Mouse (Mus musculus): ENCODE measurements around the gene Kbtbd6. TPM values are rescaled to one million over a fixed set of nuclear protein-coding genes. Genes with fewer than 3 reads are reported as not detected.

Gene Kbtbd6
- polyA plus RNA-seq, 1 experiment from 2014 or later: 2.8 TPM

DNA sequence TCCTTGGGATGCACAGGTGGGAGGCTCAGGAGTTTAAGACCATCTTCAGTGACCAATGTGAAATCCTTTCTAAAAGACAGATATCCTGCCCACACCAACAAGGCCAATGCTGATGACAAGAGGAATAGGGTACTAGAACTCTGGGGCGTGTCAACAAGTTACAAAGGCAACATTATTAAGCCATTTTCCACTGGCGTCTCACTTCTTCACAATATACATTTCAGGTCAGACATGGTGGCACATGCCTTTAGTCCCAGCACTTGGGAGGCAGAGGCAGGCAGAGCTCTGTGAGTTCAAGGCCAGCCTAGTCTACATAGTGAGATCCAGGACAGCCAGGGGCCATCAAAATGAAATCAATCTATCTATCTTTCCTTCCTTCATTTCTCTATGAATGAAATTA, 21.7 kb downstream of the Kbtbd6 start:
- Histone ChIP-seq H3K27me3 (replicated peaks; ENCODE audit: control insufficient read depth, insufficient read depth, low read length) (no peaks in the 10 kb centered on the region), H3K4me3 (replicated peaks; ENCODE audit: low read length) (no peak overlapping the region), H3K4me1 (replicated peaks; ENCODE audit: control insufficient read depth, insufficient read depth, low read length) (0 out of 2 replicates have a peak, but pooled peaks cover 2% of the 10 kb centered on the region), H3K9ac (replicated peaks; ENCODE audit: low read depth, low read length) (no peak overlapping the region), H3K27ac (ENCODE audit: low read length) (no peak overlapping the region), H3K4me2 (ENCODE audit: low read length) (no peak overlapping the region), H3K9me3 (ENCODE audit: control insufficient read depth, low read length) (no peaks in the 10 kb centered on the region), H3K36me3 (ENCODE audit: control insufficient read depth, insufficient read depth) (peaks cover 42% of the 10 kb centered on the region)
- 93% methylated on average over 2 of the region's 2 CpGs for WGBS
- no peak for ATAC-seq

DNA sequence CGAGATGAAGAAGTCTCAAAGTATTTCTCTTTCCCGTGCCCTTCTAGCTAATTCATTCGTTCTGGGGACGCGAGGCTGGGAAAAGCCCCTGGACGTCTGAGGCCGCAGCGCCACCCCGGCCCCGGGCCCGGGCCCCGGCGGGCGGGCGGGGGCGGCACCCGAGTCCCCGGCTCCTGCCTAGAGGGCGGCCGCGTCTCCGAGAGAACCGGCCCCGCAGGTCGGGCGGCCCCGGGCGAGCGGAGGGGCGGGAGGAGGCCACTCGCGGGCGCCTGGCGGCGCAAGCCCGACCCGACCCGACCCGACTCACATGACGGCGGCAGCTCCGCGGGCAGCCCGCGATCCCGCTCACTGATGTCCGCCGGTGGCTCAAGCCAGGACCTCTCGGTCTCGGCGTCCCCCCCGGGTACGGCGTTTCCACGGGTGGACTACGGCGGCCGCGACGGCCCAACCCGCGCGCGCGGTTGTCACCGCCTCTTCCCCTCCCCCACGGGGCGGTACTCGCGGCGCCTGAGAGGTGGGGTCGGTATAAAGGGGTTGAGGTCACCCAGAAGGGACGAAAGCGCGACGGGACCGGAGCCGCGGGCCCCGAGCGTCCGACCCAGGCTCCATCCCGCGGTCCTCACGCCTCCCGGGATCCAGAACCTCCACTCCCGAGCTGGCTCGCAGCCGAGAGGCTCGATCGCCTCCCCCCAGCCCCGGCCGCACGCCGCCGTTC, 29.1 kb downstream of the Kbtbd6 start, which contains the start of gene Elf1:
Gene Elf1, plus strand, starts transcription at position 571 of the 715 bp plus-strand sequence.
- ATAC-seq: peak; percentile 76
- H3K4me3 ChIP-seq (replicated peaks; ENCODE audit: low read length): peak within 1 kb of the TSS; percentile 99
- WGBS: under 1% methylated on average over 87 of the region's 96 CpGs
- peaks cover 25% of the 10 kb centered on the region for H3K4me1 ChIP-seq (replicated peaks; ENCODE audit: control insufficient read depth, insufficient read depth, low read length)
- H3K36me3 ChIP-seq (ENCODE audit: control insufficient read depth, insufficient read depth): peaks cover 4% of the 10 kb centered on the region
- H3K27ac ChIP-seq (ENCODE audit: low read length): peak within 1 kb of the TSS; percentile 100
- no peaks in the 10 kb centered on the region for H3K27me3 ChIP-seq (replicated peaks; ENCODE audit: control insufficient read depth, insufficient read depth, low read length)
- no peaks in the 10 kb centered on the region for H3K9me3 ChIP-seq (ENCODE audit: control insufficient read depth, low read length)
- H3K4me2 ChIP-seq (ENCODE audit: low read length): peak within 1 kb of the TSS; percentile 74
- peak within 1 kb of the TSS; percentile 96 for H3K9ac ChIP-seq (replicated peaks; ENCODE audit: low read depth, low read length)

DNA sequence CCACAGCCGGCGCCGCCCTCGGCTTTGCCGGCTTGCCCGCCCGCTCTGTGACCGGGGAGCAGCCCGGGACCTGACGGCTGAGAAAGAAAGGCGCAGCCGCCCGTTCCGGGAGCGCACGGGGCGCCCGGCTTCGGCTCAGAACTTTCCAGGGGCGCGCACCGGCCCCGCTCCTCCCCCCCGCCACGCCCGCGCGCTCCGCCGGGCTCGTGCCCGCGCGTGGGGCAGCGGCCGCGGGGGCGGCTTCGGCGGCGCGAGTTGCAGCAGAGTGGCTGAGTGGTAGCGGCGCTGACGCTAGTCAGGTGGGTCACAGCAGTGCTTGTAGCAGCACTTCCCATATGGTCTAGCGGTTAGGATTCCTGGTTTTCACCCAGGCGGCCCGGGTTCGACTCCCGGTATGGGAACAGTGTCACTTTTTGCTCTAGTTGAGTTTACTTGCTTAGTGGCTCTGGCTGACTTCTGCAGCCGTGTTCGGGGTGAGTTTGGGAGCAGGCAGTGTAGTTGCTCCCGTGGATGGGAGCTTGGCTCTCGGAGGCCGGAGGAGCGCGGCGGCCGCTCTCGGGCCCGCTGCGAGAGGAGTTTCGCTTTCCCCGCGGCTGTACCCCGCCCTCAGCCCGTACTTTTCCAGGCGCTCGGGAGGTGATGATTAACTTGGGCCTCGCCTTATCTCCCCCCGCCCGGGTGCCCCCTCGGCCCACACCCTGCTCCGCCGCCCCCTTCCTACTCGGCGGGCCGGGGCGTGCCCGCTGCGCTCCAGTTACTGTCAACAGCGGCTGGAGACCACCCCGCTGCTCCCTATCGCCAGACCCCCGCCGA, 29.9 kb downstream of the Kbtbd6 start, which contains the start of gene Wbp4:
Gene Wbp4, minus strand, starts transcription at position 182 of the 813 bp plus-strand sequence.
- peak within 1 kb of the TSS; percentile 100 for H3K27ac ChIP-seq (ENCODE audit: low read length)
- no peaks in the 10 kb centered on the region for H3K27me3 ChIP-seq (replicated peaks; ENCODE audit: control insufficient read depth, insufficient read depth, low read length)
- H3K36me3 ChIP-seq (ENCODE audit: control insufficient read depth, insufficient read depth): peaks cover 4% of the 10 kb centered on the region
- H3K4me1 ChIP-seq (replicated peaks; ENCODE audit: control insufficient read depth, insufficient read depth, low read length): peaks cover 27% of the 10 kb centered on the region
- peak; percentile 95 for ATAC-seq
- peak within 1 kb of the TSS; percentile 74 for H3K4me2 ChIP-seq (ENCODE audit: low read length)
- peak within 1 kb of the TSS; percentile 99 for H3K4me3 ChIP-seq (replicated peaks; ENCODE audit: low read length)
- under 1% methylated on average over 72 of the region's 86 CpGs for WGBS
- H3K9ac ChIP-seq (replicated peaks; ENCODE audit: low read depth, low read length): peak within 1 kb of the TSS; percentile 96
- no peaks in the 10 kb centered on the region for H3K9me3 ChIP-seq (ENCODE audit: control insufficient read depth, low read length)

DNA sequence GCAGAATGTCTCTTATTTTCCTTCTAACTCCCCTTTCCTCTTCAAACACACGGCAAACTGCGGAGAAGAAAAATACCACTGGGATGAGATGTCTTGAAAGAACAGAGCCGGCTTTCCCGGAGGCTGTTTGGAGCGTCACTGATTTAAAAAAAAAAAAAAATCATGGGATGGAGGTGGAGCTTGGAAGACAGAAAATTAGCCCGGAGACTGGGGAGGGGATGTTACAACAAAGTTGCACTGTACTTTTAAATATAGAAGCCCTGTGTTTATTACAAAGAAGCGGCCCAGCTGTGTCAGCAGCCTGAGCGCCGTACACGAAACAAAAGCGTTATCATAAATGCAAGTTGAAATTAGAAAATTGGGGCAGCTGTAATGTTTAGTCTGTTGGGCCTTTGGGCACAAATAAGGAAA, 30.6 kb downstream of the Kbtbd6 start:
- Histone ChIP-seq H3K27ac (ENCODE audit: low read length) (peak overlapping the region; percentile 100), H3K4me3 (replicated peaks; ENCODE audit: low read length) (peak overlapping the region; percentile 99), H3K9ac (replicated peaks; ENCODE audit: low read depth, low read length) (peak overlapping the region; percentile 96), H3K27me3 (replicated peaks; ENCODE audit: control insufficient read depth, insufficient read depth, low read length) (no peaks in the 10 kb centered on the region), H3K36me3 (ENCODE audit: control insufficient read depth, insufficient read depth) (no peaks in the 10 kb centered on the region), H3K4me1 (replicated peaks; ENCODE audit: control insufficient read depth, insufficient read depth, low read length) (peaks cover 31% of the 10 kb centered on the region), H3K9me3 (ENCODE audit: control insufficient read depth, low read length) (no peaks in the 10 kb centered on the region), H3K4me2 (ENCODE audit: low read length) (peak overlapping the region; percentile 74)
- under 1% methylated on average over 11 of the region's 11 CpGs for WGBS
- ATAC-seq: no peak

DNA sequence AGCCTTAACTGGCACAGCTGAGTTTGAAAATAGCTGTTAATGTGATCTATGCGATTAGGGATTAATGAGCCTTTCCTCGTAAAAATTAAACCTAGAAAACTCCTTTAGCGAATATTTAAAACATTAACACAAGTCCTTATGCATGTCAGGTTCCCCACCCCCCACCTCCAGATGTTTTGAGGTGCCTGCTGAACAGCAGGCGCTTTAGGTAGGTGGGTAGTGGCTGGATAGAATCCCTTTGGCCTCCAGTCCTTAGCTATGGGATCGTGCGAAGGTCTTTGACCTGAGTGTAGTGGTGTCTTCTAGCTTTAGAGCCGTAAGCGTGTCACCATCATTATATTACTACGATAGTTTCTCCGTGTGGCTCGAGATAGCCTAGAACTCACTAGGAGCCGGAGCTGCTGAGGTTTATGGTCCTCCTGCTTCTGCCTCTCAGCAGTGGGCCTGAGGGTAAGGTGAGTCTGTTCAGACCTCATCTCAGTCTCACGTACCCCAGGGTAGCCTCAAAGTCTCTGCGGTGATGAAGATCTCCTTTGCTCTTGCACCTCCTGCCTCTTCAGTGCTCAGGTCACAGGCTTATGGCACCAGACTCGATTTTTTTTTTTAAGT, 31.2 kb downstream of the Kbtbd6 start:
- no peak for ATAC-seq
- Histone ChIP-seq H3K9me3 (ENCODE audit: control insufficient read depth, low read length) (no peaks in the 10 kb centered on the region), H3K36me3 (ENCODE audit: control insufficient read depth, insufficient read depth) (no peaks in the 10 kb centered on the region), H3K27ac (ENCODE audit: low read length) (peak overlapping the region; percentile 100; the same call in 1 of the 2 replicates), H3K9ac (replicated peaks; ENCODE audit: low read depth, low read length) (peak overlapping the region; percentile 96), H3K27me3 (replicated peaks; ENCODE audit: control insufficient read depth, insufficient read depth, low read length) (no peaks in the 10 kb centered on the region), H3K4me3 (replicated peaks; ENCODE audit: low read length) (peak overlapping the region; percentile 99), H3K4me1 (replicated peaks; ENCODE audit: control insufficient read depth, insufficient read depth, low read length) (peaks cover 36% of the 10 kb centered on the region), H3K4me2 (ENCODE audit: low read length) (peak overlapping the region; percentile 74)
- 28% methylated on average over 15 of the region's 15 CpGs for WGBS

DNA sequence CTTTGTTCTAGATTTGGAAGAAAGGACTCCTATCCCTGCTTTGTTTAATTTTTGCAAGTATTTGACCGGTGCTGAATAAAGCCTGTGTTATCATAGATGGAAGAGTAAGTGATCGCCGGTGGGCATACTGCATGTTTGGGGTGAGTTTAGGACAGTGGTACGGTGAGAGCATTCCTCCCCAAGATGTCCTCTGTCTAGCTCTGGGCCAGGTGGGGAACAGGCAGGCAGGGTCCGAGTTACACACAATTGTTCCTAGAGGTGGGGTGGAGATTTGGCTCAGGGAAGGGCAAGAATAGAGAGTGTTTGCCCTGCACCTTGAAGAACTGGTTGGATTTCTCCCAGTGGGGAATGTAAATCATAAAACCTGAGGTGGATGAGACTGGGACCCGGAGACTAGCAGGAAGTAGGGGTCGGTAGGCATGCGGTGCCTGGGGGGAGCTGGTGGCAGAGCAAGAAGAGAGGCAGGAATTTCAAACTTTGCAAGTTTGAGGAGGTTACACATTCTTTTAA, 32.0 kb downstream of the Kbtbd6 start:
- no peak for ATAC-seq
- 81% methylated on average over 8 of the region's 8 CpGs for WGBS
- Histone ChIP-seq H3K4me2 (ENCODE audit: low read length) (no peak overlapping the region), H3K36me3 (ENCODE audit: control insufficient read depth, insufficient read depth) (no peaks in the 10 kb centered on the region), H3K4me1 (replicated peaks; ENCODE audit: control insufficient read depth, insufficient read depth, low read length) (peaks cover 34% of the 10 kb centered on the region), H3K27me3 (replicated peaks; ENCODE audit: control insufficient read depth, insufficient read depth, low read length) (no peaks in the 10 kb centered on the region), H3K9me3 (ENCODE audit: control insufficient read depth, low read length) (no peaks in the 10 kb centered on the region), H3K27ac (ENCODE audit: low read length) (no peak overlapping the region), H3K9ac (replicated peaks; ENCODE audit: low read depth, low read length) (no peak overlapping the region), H3K4me3 (replicated peaks; ENCODE audit: low read length) (no peak overlapping the region)

DNA sequence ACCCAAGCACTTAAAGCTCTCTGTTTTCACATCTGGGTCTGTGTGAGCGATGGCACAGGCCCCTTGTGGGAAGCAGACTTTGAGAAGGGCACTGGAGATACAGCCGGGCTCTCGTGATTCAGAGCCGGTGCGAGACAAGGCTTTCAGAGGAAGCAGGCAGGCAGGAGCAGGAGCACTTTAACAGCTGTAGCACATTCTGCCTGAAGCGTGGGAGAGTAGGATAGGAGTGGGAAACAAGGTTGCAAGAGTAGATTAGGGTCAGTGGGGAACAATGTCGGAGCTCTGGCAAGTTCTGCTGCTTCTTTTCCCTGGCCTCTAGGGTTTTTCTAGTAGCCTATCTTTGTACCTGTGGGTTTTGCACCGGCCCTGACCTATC, 35.0 kb downstream of the Kbtbd6 start:
- Histone ChIP-seq H3K4me3 (replicated peaks; ENCODE audit: low read length) (no peak overlapping the region), H3K36me3 (ENCODE audit: control insufficient read depth, insufficient read depth) (no peaks in the 10 kb centered on the region), H3K4me2 (ENCODE audit: low read length) (peak overlapping the region; percentile 67; the same call in 1 of the 2 replicates), H3K9me3 (ENCODE audit: control insufficient read depth, low read length) (no peaks in the 10 kb centered on the region), H3K27me3 (replicated peaks; ENCODE audit: control insufficient read depth, insufficient read depth, low read length) (no peaks in the 10 kb centered on the region), H3K27ac (ENCODE audit: low read length) (no peak overlapping the region), H3K4me1 (replicated peaks; ENCODE audit: control insufficient read depth, insufficient read depth, low read length) (peaks cover 22% of the 10 kb centered on the region), H3K9ac (replicated peaks; ENCODE audit: low read depth, low read length) (no peak overlapping the region)
- no peak for ATAC-seq
- 30% methylated on average over 8 of the region's 8 CpGs for WGBS

DNA sequence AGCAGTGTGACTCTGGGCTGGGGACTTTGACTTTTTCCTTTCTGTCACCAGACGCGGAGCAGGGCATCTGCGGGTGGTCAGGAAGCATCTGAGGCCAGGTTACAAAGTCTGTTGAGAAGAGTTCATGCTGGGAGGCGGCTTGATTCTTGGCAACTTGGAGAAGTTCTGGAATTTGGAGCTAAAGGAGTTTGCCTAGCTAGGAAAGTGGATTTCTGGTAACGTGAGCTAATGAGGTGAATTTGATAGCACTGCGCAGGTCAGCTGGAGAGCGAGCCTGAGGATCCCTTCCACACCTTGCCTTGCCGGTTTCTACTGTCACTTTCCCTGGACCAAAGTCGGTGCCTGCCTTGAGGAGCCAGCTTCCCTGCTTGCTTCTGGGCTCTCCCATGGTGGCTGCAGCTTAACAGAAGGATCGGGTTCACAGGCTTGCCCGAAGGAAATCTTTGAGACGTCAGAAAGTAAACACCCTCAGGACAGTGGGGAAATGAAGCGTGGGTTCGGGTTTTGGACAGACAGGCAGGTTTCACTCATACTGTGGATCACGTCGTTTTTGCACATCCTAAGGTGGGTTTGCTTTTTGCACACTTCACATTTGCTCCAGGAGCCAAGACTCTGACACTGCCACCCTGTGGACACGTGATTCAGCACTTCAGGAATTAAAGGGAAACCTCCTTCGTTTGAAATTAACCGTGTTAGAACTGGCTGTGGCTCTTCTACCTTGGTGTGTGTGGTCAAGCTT, 35.5 kb downstream of the Kbtbd6 start:
- ATAC-seq: peak; percentile 39; the same call in 1 of the 2 replicates

More for the DNA sequence above, 35.5 kb downstream of the Kbtbd6 start:
- Histone ChIP-seq H3K27ac (ENCODE audit: low read length) (0 out of 2 replicates have a peak overlapping the region, but pooled peaks have one; percentile 33), H3K4me3 (replicated peaks; ENCODE audit: low read length) (peak overlapping the region; percentile 44), H3K27me3 (replicated peaks; ENCODE audit: control insufficient read depth, insufficient read depth, low read length) (no peaks in the 10 kb centered on the region), H3K4me2 (ENCODE audit: low read length) (peak overlapping the region; percentile 67), H3K36me3 (ENCODE audit: control insufficient read depth, insufficient read depth) (no peaks in the 10 kb centered on the region), H3K4me1 (replicated peaks; ENCODE audit: control insufficient read depth, insufficient read depth, low read length) (peaks cover 22% of the 10 kb centered on the region), H3K9me3 (ENCODE audit: control insufficient read depth, low read length) (no peaks in the 10 kb centered on the region), H3K9ac (replicated peaks; ENCODE audit: low read depth, low read length) (peak overlapping the region; percentile 45)
- WGBS: 8% methylated on average over 19 of the region's 19 CpGs

All from forebrain, embryonic 16.5 days (tissue).